Mouse (Mus musculus): ENCODE measurements around the gene Gstp3. TPM values are rescaled to one million over a fixed set of nuclear protein-coding genes. Genes with fewer than 3 reads are reported as not detected.
"Not testable (repeated sequence)": the region's sequence is repeated elsewhere in the genome, so short reads cannot be mapped to it uniquely, and the experiment has no call there.

The Gstp3 gene
- polyA plus RNA-seq, 1 experiment from 2014 or later = not detected

DNA sequence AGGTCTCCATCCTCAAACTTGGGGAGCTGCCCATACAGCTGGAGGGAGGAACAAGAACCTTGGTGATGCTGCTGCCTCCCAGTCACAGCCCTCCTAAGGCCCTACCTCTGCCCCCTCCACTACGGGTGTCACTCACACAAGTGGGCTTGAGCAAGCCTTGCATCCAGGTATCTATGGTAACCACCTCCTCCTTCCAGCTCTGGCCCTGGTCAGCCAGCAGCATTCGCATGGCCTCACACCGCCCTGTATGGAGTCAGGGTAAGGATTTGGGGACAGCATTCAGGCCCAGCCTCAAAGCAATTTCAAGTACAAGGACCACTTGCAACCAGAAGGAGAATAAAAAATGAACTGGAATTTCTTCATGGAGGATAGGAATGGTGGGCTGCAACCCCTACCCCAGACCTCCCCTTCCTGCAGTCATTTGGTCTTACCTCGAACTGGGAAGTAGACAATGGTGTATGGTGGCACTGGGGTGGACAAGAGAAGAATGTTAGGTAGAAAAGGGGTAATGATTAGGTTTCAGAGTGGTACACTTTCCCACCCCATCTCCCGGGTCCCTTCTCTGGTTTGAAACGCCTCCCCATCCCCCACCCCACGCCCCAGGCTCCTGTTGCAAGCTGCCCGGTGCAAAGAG is 22.1 kb downstream of the Gstp3 start:
- 33% methylated on average over 8 of the region's 8 CpGs for WGBS
- peak overlapping the region; percentile 81 for H3K9ac ChIP-seq (replicated peaks)
- peaks cover 15% of the 10 kb centered on the region for H3K4me1 ChIP-seq (replicated peaks)
- H3K4me2 ChIP-seq = peak overlapping the region; percentile 71
- peaks cover 14% of the 10 kb centered on the region; the same call in 1 of the 2 replicates for H3K36me3 ChIP-seq
- H3K4me3 ChIP-seq (replicated peaks) = peak overlapping the region; percentile 73
- H3K27ac ChIP-seq = peak overlapping the region; percentile 86
- peak; percentile 42; the same call in 1 of the 2 replicates for ATAC-seq (ENCODE audit: insufficient number of reproducible peaks, insufficient read depth, low FRiP score, low TSS enrichment, low read depth)
- H3K27me3 ChIP-seq, H3K9me3 ChIP-seq: not testable (repeated sequence)

GRCm38 (mm10) chr19:4036327-4037045 is 22.9 kb downstream of the Gstp3 start:
- H3K4me1 ChIP-seq (replicated peaks) = peaks cover 15% of the 10 kb centered on the region
- H3K27me3 ChIP-seq = no peaks in the 10 kb centered on the region
- no peaks in the 10 kb centered on the region for H3K9me3 ChIP-seq
- peak overlapping the region; percentile 36; the same call in 1 of the 2 replicates for H3K4me2 ChIP-seq
- ATAC-seq (ENCODE audit: insufficient number of reproducible peaks, insufficient read depth, low FRiP score, low TSS enrichment, low read depth) = no peak
- H3K9ac ChIP-seq (replicated peaks) = 0 out of 2 replicates have a peak overlapping the region, but pooled peaks have one; percentile 18
- WGBS = 75% methylated on average over 12 of the region's 12 CpGs
- peaks cover 14% of the 10 kb centered on the region; the same call in 1 of the 2 replicates for H3K36me3 ChIP-seq
- 0 out of 2 replicates have a peak overlapping the region, but pooled peaks have one; percentile 1 for H3K4me3 ChIP-seq (replicated peaks)
- H3K27ac ChIP-seq = no peak overlapping the region

DNA sequence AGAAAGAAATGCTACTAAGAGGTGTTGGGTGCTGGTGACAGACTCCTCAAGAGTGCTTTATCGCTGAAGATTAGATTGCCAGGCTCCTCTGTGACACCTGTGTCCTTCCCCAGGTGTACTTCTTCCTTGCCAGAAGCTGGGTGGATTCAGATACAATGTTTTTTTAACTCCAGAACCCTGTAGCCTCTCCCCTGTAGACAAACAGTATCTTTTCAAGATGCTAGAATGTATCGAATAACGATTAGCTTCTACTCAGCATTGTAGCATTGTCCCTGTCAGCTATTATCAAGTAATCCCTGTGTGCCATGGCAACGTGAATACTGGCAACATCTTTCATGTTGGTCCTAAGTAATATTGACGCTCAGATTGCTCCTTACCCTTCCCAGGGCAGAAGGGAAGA is 25.6 kb downstream of the Gstp3 start:
- H3K27ac ChIP-seq = no peak overlapping the region
- no peak overlapping the region for H3K4me2 ChIP-seq
- peaks cover 14% of the 10 kb centered on the region; the same call in 1 of the 2 replicates for H3K36me3 ChIP-seq
- H3K4me1 ChIP-seq (replicated peaks) = peaks cover 15% of the 10 kb centered on the region
- no peaks in the 10 kb centered on the region for H3K9me3 ChIP-seq
- no peak for ATAC-seq (ENCODE audit: insufficient number of reproducible peaks, insufficient read depth, low FRiP score, low TSS enrichment, low read depth)
- H3K4me3 ChIP-seq (replicated peaks) = no peak overlapping the region
- WGBS = 70% methylated on average over 5 of the region's 5 CpGs
- H3K9ac ChIP-seq (replicated peaks) = no peak overlapping the region
- no peaks in the 10 kb centered on the region for H3K27me3 ChIP-seq

GRCm38 (mm10) chr19:4033298-4033697 is 26.1 kb downstream of the Gstp3 start:
- Histone ChIP-seq H3K36me3 (peaks cover 14% of the 10 kb centered on the region; the same call in 1 of the 2 replicates), H3K27ac (no peak overlapping the region), H3K27me3 (no peaks in the 10 kb centered on the region), H3K4me1 (replicated peaks) (peaks cover 15% of the 10 kb centered on the region), H3K4me2 (no peak overlapping the region), H3K4me3 (replicated peaks) (no peak overlapping the region), H3K9ac (replicated peaks) (no peak overlapping the region), H3K9me3 (no peaks in the 10 kb centered on the region)
- 88% methylated on average over 3 of the region's 3 CpGs for WGBS
- no peak for ATAC-seq (ENCODE audit: insufficient number of reproducible peaks, insufficient read depth, low FRiP score, low TSS enrichment, low read depth)

DNA sequence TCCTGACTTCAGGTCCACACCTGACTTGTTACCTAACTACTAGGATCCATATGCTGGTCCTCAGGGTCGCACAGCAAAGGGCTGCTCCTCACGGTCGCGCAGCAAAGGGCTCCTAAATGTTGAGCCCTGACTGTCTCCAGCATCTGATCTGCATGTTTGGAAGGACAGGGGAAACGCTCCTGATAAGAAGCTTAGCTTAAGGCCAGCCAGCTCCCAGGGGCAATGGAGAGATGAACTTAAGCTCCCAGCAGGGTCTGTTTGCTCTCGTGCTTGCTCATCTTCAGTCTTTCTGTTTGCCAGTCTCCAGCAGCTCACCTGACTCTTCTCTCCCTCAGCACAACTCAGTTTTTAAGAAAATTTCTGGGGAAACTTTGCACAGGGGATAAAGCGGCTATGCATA is 26.7 kb downstream of the Gstp3 start:
- 70% methylated on average over 7 of the region's 7 CpGs for WGBS

DNA sequence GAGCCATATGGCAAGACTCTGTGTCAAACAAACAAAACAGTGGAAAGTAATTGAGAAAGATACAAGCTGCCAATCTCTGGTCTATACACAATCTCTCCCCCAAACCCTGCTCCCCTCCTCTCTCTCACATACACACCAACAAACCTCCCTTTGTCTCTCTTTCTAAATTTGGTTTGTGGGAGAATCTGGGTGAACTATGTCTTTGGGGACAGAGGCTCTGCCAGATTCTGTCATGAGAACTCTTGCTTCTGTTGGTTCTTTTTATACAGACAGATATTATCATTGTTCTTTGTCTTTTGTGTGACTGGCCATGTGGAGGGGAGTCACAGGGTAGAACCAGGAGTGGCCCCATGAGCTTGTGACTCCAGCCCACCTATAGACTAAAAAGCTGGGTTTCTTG is 31.8 kb downstream of the Gstp3 start:
- Histone ChIP-seq H3K36me3 (no peaks in the 10 kb centered on the region), H3K27me3 (no peaks in the 10 kb centered on the region), H3K27ac (no peak overlapping the region), H3K4me3 (replicated peaks) (no peak overlapping the region), H3K9me3 (peaks cover 8% of the 10 kb centered on the region; the same call in 1 of the 2 replicates), H3K4me1 (replicated peaks) (no peaks in the 10 kb centered on the region), H3K9ac (replicated peaks) (no peak overlapping the region), H3K4me2 (no peak overlapping the region)
- no peak for ATAC-seq (ENCODE audit: insufficient number of reproducible peaks, insufficient read depth, low FRiP score, low TSS enrichment, low read depth)

More for the DNA sequence above, 26.7 kb downstream of the Gstp3 start:
- no peak overlapping the region for H3K4me3 ChIP-seq (replicated peaks)
- no peaks in the 10 kb centered on the region for H3K9me3 ChIP-seq
- H3K4me2 ChIP-seq = no peak overlapping the region
- ATAC-seq (ENCODE audit: insufficient number of reproducible peaks, insufficient read depth, low FRiP score, low TSS enrichment, low read depth) = no peak
- H3K27ac ChIP-seq = no peak overlapping the region
- H3K9ac ChIP-seq (replicated peaks) = no peak overlapping the region
- H3K4me1 ChIP-seq (replicated peaks) = peaks cover 13% of the 10 kb centered on the region
- H3K36me3 ChIP-seq = peaks cover 14% of the 10 kb centered on the region; the same call in 1 of the 2 replicates
- no peaks in the 10 kb centered on the region for H3K27me3 ChIP-seq

GRCm38 (mm10) chr19:4023185-4023584 is 36.2 kb downstream of the Gstp3 start:
- Histone ChIP-seq H3K4me1 (replicated peaks) (0 out of 2 replicates have a peak, but pooled peaks cover 6% of the 10 kb centered on the region), H3K36me3 (no peaks in the 10 kb centered on the region), H3K9me3 (peaks cover 8% of the 10 kb centered on the region; the same call in 1 of the 2 replicates), H3K9ac (replicated peaks) (no peak overlapping the region), H3K4me3 (replicated peaks) (no peak overlapping the region), H3K27ac (no peak overlapping the region), H3K4me2 (no peak overlapping the region), H3K27me3 (no peaks in the 10 kb centered on the region)
- no peak for ATAC-seq (ENCODE audit: insufficient number of reproducible peaks, insufficient read depth, low FRiP score, low TSS enrichment, low read depth)
- 77% methylated on average over 7 of the region's 7 CpGs for WGBS

DNA sequence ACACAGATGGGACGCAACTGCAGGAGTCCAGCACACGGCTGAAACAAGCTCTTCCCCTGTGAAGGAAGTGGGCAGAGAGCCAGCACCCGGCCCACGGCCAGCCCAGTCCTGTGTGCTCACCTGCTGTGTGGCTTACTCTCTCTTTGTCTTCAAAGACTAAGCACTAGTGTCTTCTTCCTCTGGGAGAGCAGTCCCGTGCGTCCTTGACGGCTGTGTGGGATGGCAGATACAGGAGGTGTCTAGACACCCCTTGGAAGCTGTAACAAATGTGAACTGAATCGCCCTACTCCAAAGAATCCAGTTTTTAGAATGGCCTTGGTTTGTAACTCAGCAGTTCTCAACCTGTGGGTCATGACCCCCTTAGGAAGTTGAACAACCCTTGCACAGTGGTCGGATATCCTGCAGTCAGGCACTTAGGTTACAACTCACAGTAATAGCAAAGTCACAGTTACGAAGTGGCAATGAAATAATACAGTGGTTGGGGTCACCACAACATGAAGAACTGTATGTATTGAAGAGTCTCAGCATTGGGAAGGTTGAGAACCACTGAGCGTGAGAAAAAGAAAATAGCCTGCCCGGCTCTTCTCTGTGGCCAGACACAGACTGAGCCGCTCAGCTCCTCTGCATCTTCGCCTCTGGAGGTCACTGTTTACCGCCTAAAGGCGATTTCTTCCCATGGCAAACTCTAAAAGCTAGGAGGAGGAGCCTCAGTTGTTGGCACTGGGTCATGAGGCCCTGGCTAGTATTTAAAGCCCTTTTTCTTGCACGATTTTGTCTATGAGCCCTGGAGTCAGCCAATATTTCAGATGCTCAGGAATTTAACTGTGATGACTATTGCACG is 40.4 kb downstream of the Gstp3 start:
- peak; percentile 42; the same call in 1 of the 2 replicates for ATAC-seq (ENCODE audit: insufficient number of reproducible peaks, insufficient read depth, low FRiP score, low TSS enrichment, low read depth)
- Histone ChIP-seq H3K4me3 (replicated peaks) (no peak overlapping the region), H3K27me3 (no peaks in the 10 kb centered on the region), H3K4me1 (replicated peaks) (0 out of 2 replicates have a peak, but pooled peaks cover 6% of the 10 kb centered on the region), H3K36me3 (no peaks in the 10 kb centered on the region), H3K27ac (peak overlapping the region; percentile 23; the same call in 1 of the 2 replicates), H3K9me3 (no peaks in the 10 kb centered on the region), H3K9ac (replicated peaks) (no peak overlapping the region), H3K4me2 (no peak overlapping the region)
- WGBS = 41% methylated on average over 18 of the region's 18 CpGs

- Histone ChIP-seq H3K27ac (no peak overlapping the region), H3K9me3 (no peaks in the 10 kb centered on the region), H3K4me3 (replicated peaks) (no peak overlapping the region), H3K4me1 (replicated peaks) (0 out of 2 replicates have a peak, but pooled peaks cover 6% of the 10 kb centered on the region), H3K4me2 (no peak overlapping the region), H3K36me3 (no peaks in the 10 kb centered on the region), H3K9ac (replicated peaks) (no peak overlapping the region), H3K27me3 (no peaks in the 10 kb centered on the region)
- WGBS = 57% methylated on average over 10 of the region's 10 CpGs
- ATAC-seq (ENCODE audit: insufficient number of reproducible peaks, insufficient read depth, low FRiP score, low TSS enrichment, low read depth) = no peak
These were observed 41.3 kb downstream of the Gstp3 start for GRCm38 (mm10) chr19:4017921-4018587.

GRCm38 (mm10) chr19:4015635-4016034 is 43.7 kb downstream of the Gstp3 start:
- Histone ChIP-seq H3K9me3 (no peaks in the 10 kb centered on the region), H3K4me1 (replicated peaks) (peaks cover 16% of the 10 kb centered on the region; the same call in 1 of the 2 replicates), H3K27ac (no peak overlapping the region), H3K27me3 (no peaks in the 10 kb centered on the region), H3K4me3 (replicated peaks) (no peak overlapping the region), H3K4me2 (no peak overlapping the region), H3K9ac (replicated peaks) (no peak overlapping the region), H3K36me3 (0 out of 2 replicates have a peak, but pooled peaks cover 5% of the 10 kb centered on the region)
- 67% methylated on average over 5 of the region's 5 CpGs for WGBS
- no peak for ATAC-seq (ENCODE audit: insufficient number of reproducible peaks, insufficient read depth, low FRiP score, low TSS enrichment, low read depth)
